Mouse (Mus musculus) spleen, adult 2 months (tissue): ENCODE measurements around the gene Rgr. TPM values are rescaled to one million over a fixed set of nuclear protein-coding genes. Genes with fewer than 3 reads are reported as not detected.

Experiments
- DNase-seq, 2 experiments: peaks; one replicate each; pipeline versions ENCODE4 v3.0.0 to v3.0.0-alpha.2; 2012 to 2021; ENCODE audit warnings: low spot score in 2 of 2, low read depth in 1 of 2
- H3K27ac ChIP-seq: fragments of 200-500 bp; 2 replicates; pipeline ENCODE4 v1.5.1; 2012; ENCODE audit warnings: low read length, inconsistent platforms; ENCODE audit not compliant: insufficient read depth
- H3K27me3 ChIP-seq: fragments of 200-500 bp; 2 replicates; pipeline ENCODE4 v1.6.1; 2012; ENCODE audit warnings: mild to moderate bottlenecking, moderate library complexity, low read length, inconsistent platforms; ENCODE audit not compliant: control insufficient read depth, insufficient read depth
- H3K36me3 ChIP-seq: fragments of 200-500 bp; 2 replicates; pipeline ENCODE4 v1.6.1; 2012; ENCODE audit warnings: mild to moderate bottlenecking, low read length, inconsistent platforms; ENCODE audit not compliant: control insufficient read depth, insufficient read depth
- H3K4me1 ChIP-seq: fragments of 200-500 bp; 2 replicates; pipeline ENCODE4 v1.6.1; 2011; ENCODE audit warnings: inconsistent platforms; ENCODE audit not compliant: control insufficient read depth, insufficient read depth, insufficient read length
- H3K4me3 ChIP-seq: fragments of 200-500 bp; 2 replicates; pipeline ENCODE4 v1.5.1; 2011; ENCODE audit warnings: mild to moderate bottlenecking, inconsistent platforms; ENCODE audit not compliant: insufficient read depth, insufficient read length; ENCODE audit errors: extremely low read depth
- CTCF ChIP-seq: fragments of 200-500 bp; IDR thresholded peaks from 2 replicates; pipeline ENCODE4 v1.5.1; 2011; ENCODE audit warnings: mild to moderate bottlenecking, inconsistent platforms; ENCODE audit not compliant: insufficient read depth, insufficient read length, insufficient replicate concordance; ENCODE audit errors: extremely low read depth
- POLR2A ChIP-seq: fragments of 200-500 bp; IDR thresholded peaks from 2 replicates; pipeline ENCODE4 v1.6.1; 2011; ENCODE audit warnings: low read depth, low read length, inconsistent platforms
- WGBS: fragments of 180-500 bp; shearing (Covaris S2); methylation state at CpG from one replicate; pipeline ENCODE4 v1.1.7; 2018; 5-methylcytosine and 5-hydroxymethylcytosine counted together
- polyA plus RNA-seq: library from polyadenylated mRNA; depleted of rRNA; stranded (reverse); fragments of >200 nt; gene quantifications from 2 replicates; pipeline ENCODE4 v1.2.3, GENCODE M21; 2012

Rgr gene
- polyA plus RNA-seq, 1 experiment: 0.85 TPM

GRCm38 (mm10) chr14:37067629-37068028 lies 18.9 kb upstream of the Rgr start, which contains the start of gene Lrit2:
Lrit2 (plus strand) TSS chr14:37067929.
- TF ChIP-seq POLR2A (no peak), CTCF (no peak)
- no peak for DNase-seq
- H3K36me3 ChIP-seq: no peaks in the 10 kb centered on the region
- no peaks in the 10 kb centered on the region for H3K4me1 ChIP-seq
- H3K27ac ChIP-seq: no peak within 1 kb of the TSS
- no peaks in the 10 kb centered on the region for H3K27me3 ChIP-seq
- H3K4me3 ChIP-seq: no peak within 1 kb of the TSS
- WGBS: 80% methylated on average over 5 of the region's 5 CpGs

GRCm38 (mm10) chr14:37066636-37067035 lies 17.9 kb upstream of the Rgr start:
- WGBS: 65% methylated on average over 2 of the region's 2 CpGs
- no peak for DNase-seq
- H3K4me1 ChIP-seq: no peaks in the 10 kb centered on the region
- no peak for TF ChIP-seq POLR2A
- TF ChIP-seq CTCF: no peak
- H3K27ac ChIP-seq: no peak overlapping the region
- no peaks in the 10 kb centered on the region for H3K27me3 ChIP-seq
- H3K36me3 ChIP-seq: no peaks in the 10 kb centered on the region
- H3K4me3 ChIP-seq: no peak overlapping the region

GRCm38 (mm10) chr14:37064849-37065248 lies 16.1 kb upstream of the Rgr start:
- no peaks in the 10 kb centered on the region for H3K36me3 ChIP-seq
- H3K4me1 ChIP-seq: no peaks in the 10 kb centered on the region
- no peak for TF ChIP-seq CTCF
- no peak for TF ChIP-seq POLR2A
- 66% methylated on average over 2 of the region's 2 CpGs for WGBS
- H3K27ac ChIP-seq: no peak overlapping the region
- H3K4me3 ChIP-seq: no peak overlapping the region
- H3K27me3 ChIP-seq: no peaks in the 10 kb centered on the region
- no peak for DNase-seq

GRCm38 (mm10) chr14:37034432-37034831 lies 14.3 kb downstream of the Rgr start:
- no peaks in the 10 kb centered on the region for H3K27me3 ChIP-seq
- H3K36me3 ChIP-seq: no peaks in the 10 kb centered on the region
- TF ChIP-seq CTCF (no peak), POLR2A (no peak)
- no peak for DNase-seq
- no peaks in the 10 kb centered on the region for H3K4me1 ChIP-seq
- WGBS: 43% methylated on average over 5 of the region's 5 CpGs
- H3K4me3 ChIP-seq: no peak overlapping the region
- no peak overlapping the region for H3K27ac ChIP-seq

- no peak overlapping the region for H3K27ac ChIP-seq
- H3K4me1 ChIP-seq: no peaks in the 10 kb centered on the region
- WGBS: 14% methylated on average over 7 of the region's 7 CpGs
- H3K36me3 ChIP-seq: no peaks in the 10 kb centered on the region
- no peaks in the 10 kb centered on the region for H3K27me3 ChIP-seq
- DNase-seq: peak in 1 of 2 experiments; percentile 40
- TF ChIP-seq CTCF: peak; percentile 88; the same call in 1 of the 2 replicates
- TF ChIP-seq POLR2A: no peak
- no peak overlapping the region for H3K4me3 ChIP-seq
Measured at GRCm38 (mm10) chr14:37033241-37033640, 15.5 kb downstream of the Rgr start.

- WGBS: 86% methylated on average over 11 of the region's 11 CpGs
- TF ChIP-seq POLR2A (no peak), CTCF (no peak)
- DNase-seq: no peak
- Histone ChIP-seq H3K27ac (no peak overlapping the region), H3K27me3 (no peaks in the 10 kb centered on the region), H3K4me3 (no peak overlapping the region), H3K4me1 (no peaks in the 10 kb centered on the region), H3K36me3 (no peaks in the 10 kb centered on the region)
Measured at GRCm38 (mm10) chr14:37032481-37033104, 16.2 kb downstream of the Rgr start.

GRCm38 (mm10) chr14:37028555-37028954 lies 20.2 kb downstream of the Rgr start:
- Histone ChIP-seq H3K36me3 (no peaks in the 10 kb centered on the region), H3K27ac (no peak overlapping the region), H3K4me3 (no peak overlapping the region), H3K4me1 (no peaks in the 10 kb centered on the region), H3K27me3 (no peaks in the 10 kb centered on the region)
- TF ChIP-seq POLR2A (no peak), CTCF (no peak)
- WGBS: 88% methylated on average over 3 of the region's 3 CpGs
- no peak for DNase-seq
